Mouse (Mus musculus): ENCODE data around the gene Sphk2. TPM values are rescaled to one million over a fixed set of nuclear protein-coding genes. Genes with fewer than 3 reads are reported as not detected.

The Sphk2 gene
- polyA plus RNA-seq, 1 experiment from 2014 or later = 26.5 TPM

DNA sequence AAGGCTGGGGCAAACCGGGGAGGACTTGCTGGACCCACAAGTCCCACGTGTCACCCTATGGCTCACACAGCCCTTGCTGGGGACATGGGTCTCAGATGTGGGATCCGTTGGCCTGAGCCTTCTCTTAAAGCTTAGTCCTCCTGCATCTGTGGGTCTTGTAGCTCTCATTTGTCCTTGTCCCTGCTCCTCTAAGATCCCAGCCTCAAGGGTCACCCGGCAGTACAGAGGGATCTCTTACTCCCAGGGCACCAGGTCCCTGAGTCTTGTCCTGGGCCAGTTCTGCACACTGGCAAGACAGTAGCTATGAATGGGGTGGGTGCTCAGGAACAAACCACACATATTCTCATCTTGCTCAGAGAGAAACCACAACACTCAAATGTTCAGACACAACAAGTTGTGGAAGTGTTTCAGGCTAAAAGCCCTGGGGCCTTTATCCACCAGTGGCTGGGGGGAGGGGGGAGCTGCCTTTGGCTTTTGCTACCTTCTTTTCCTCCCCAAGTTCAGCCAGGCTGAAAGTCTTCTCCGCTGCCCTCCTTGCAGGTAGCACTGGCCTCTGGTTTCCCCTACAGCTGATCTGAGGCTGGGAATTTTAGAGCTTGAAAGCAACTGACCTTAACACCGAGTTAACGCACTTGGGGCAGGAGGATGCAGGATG, 34.3 kb downstream of the Sphk2 start, which contains the start of gene Ntn5:
Gene Ntn5 (plus strand): TSS at position 627 of the 655 bp plus-strand sequence.
- no peak within 1 kb of the TSS for H3K9ac ChIP-seq
- no peak within 1 kb of the TSS for H3K4me2 ChIP-seq

DNA sequence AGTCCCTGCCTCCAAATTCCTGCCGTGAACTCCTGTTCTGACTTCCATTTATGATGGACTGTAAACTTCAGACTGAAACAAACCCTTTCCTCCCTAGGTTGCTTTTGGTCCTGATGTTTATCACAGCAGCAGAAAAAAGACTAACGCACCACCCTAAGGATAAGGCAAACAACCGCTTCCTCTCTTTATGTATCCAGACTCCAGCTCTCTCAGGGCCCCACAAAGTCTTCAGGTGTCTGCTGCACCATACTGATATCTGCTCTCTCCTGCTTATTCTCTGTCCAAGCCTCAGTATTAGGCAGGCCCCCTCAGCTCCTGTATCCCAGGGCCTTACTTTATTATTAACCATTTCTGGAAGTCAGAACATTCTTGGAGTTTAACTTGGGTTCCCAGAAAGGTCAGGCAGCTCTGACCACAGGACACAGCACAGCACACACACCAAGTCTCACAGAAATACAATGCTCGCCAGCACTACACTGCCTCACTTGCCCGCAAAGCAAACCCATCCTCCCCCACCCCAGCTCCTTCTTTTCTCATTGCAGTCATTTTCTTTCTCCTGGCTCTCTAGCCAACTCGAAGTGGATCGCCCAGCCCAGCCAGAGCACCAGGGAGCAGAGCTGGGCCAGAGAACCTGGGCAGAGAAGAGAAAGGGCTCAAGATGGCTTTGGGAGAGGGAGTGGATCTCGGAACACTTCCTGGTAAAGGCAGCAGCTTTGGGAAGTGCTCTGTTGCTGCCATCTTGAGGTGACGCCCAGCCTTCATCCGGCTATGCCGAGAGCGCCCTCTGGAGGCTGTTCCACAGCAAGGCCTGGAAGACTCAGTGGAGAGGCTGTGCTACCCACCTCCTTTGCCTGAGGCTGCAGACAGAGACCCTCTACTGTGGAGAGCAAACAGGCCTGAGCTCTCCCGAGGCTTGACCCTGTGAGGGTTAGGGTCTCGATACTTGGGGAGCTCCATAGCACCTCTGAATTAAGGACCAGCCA, 35.4 kb downstream of the Sphk2 start:
- Histone ChIP-seq H3K36me3 (no peaks in the 10 kb centered on the region), H3K4me1 (peaks cover 20% of the 10 kb centered on the region), H3K9ac (no peak overlapping the region), H3K4me2 (peak overlapping the region; percentile 44), H3K27ac (peak overlapping the region; percentile 54), H3K9me3 (no peaks in the 10 kb centered on the region), H3K4me3 (no peak overlapping the region), H3K27me3 (no peaks in the 10 kb centered on the region)
- peak; percentile 55; the same call in 1 of the 2 replicates for ATAC-seq (ENCODE audit: borderline replicate concordance, extremely low read depth, low FRiP score, low TSS enrichment)
- whole genome bisulfite sequencing = 27% methylated on average over 14 of the region's 14 CpGs

More for the DNA sequence above, 34.3 kb downstream of the Sphk2 start, which contains the start of gene Ntn5:
- Histone ChIP-seq H3K4me1 (peaks cover 20% of the 10 kb centered on the region), H3K36me3 (no peaks in the 10 kb centered on the region), H3K27me3 (no peaks in the 10 kb centered on the region), H3K4me3 (no peak within 1 kb of the TSS), H3K27ac (no peak within 1 kb of the TSS), H3K9me3 (no peaks in the 10 kb centered on the region)
- WGBS = 79% methylated on average over 7 of the region's 7 CpGs
- ATAC-seq (ENCODE audit: borderline replicate concordance, extremely low read depth, low FRiP score, low TSS enrichment) = no peak

DNA sequence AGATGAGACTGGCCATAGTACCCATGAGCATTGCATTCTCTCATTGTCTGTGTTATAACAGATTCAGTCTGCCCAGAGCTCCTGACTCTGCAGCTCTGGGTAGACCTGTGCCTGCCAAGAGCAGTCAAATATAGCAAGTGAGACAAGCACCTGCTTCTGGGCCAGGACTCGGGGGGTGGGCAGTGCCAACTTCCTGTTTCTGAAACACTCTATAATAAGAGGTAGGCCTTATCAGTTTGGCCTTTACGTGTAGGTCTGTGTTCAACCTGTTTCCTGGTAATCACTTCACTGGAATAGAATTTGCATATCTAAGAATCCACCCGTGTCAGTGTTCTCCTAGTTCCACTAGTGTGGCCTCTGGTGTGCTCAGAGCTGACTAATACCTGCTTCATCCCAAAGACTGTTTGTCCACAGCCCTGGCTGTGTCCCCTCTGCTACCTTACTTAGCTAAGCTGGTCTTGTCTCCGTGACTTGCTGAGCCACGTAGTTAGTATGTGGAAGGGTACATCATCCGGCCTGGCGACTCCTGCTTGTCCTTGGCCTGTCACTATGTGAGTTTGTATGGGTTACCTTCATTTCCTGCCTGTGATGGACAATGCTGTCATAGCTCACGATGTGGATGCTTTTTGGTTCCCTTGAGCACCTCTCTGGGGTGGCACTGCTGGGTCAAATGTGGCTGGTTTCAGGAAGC, 36.6 kb downstream of the Sphk2 start:
- H3K9ac ChIP-seq = no peak overlapping the region
- ATAC-seq (ENCODE audit: borderline replicate concordance, extremely low read depth, low FRiP score, low TSS enrichment) = no peak
- H3K27me3 ChIP-seq = no peaks in the 10 kb centered on the region
- no peak overlapping the region for H3K4me3 ChIP-seq
- WGBS = 66% methylated on average over 8 of the region's 8 CpGs
- H3K4me1 ChIP-seq = peaks cover 20% of the 10 kb centered on the region
- no peak overlapping the region for H3K4me2 ChIP-seq
- no peaks in the 10 kb centered on the region for H3K36me3 ChIP-seq
- H3K9me3 ChIP-seq = no peaks in the 10 kb centered on the region
- peak overlapping the region; percentile 18 for H3K27ac ChIP-seq

DNA sequence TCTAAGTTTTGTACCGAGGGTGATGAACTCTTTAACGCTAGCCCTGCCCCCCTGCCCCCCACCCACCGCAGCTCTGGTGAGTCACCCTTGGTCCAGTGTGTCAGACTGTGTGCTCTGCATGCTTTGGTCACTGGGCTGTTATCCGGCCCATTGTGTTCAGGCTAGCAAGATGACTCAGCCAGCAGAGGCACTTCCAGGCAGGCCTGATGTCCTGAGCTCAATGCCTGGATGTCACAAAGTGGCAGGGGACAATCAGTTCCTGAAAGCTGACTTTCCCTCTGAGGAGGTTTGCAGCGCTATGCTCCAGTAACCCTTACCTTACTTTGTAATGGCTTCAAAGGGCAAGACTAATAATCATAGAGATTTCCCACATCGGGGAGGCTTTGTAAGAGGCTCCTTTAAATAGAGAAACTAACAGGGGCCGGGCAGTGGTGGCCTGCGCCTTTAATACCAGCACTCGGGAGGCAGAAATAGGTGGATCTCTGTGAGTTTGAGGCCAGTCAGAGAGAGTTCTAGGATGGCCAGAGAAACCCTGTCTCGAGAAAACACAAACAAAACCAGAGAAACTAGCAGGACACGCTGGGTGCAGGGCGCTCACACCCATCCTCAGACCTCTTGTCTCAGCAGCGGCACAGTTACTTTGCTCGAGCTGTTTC, 37.7 kb downstream of the Sphk2 start:
- no peak for ATAC-seq (ENCODE audit: borderline replicate concordance, extremely low read depth, low FRiP score, low TSS enrichment)
- WGBS = 63% methylated on average over 14 of the region's 14 CpGs

DNA sequence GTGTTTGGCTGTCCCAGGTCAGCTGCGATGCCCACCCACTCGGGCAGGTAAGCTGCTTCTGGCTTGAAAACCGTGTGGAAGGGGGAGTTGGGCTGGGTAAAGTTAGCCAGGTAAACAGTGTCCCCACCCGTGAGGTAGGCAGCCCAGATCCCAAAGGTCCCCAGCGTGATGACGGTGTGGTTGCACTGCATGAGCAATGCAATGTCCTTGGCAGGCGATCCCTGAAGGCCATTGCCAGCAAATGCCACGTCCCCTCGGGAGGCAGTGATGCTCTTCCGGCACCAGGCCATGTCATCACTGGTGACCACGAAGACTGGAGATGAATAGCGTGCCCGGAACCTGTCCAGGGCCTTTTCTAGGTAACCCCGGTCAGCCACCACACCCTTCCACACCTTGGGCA, 39.3 kb downstream of the Sphk2 start:
- WGBS = 91% methylated on average over 14 of the region's 14 CpGs
- peaks cover 13% of the 10 kb centered on the region; the same call in 1 of the 2 replicates for H3K4me1 ChIP-seq
- no peak for ATAC-seq (ENCODE audit: borderline replicate concordance, extremely low read depth, low FRiP score, low TSS enrichment)

More for the DNA sequence above, 37.7 kb downstream of the Sphk2 start:
- Histone ChIP-seq H3K36me3 (no peaks in the 10 kb centered on the region), H3K27ac (peak overlapping the region; percentile 35), H3K4me2 (no peak overlapping the region), H3K9ac (no peak overlapping the region), H3K4me1 (peaks cover 13% of the 10 kb centered on the region; the same call in 1 of the 2 replicates), H3K9me3 (no peaks in the 10 kb centered on the region), H3K27me3 (no peaks in the 10 kb centered on the region), H3K4me3 (no peak overlapping the region)

DNA sequence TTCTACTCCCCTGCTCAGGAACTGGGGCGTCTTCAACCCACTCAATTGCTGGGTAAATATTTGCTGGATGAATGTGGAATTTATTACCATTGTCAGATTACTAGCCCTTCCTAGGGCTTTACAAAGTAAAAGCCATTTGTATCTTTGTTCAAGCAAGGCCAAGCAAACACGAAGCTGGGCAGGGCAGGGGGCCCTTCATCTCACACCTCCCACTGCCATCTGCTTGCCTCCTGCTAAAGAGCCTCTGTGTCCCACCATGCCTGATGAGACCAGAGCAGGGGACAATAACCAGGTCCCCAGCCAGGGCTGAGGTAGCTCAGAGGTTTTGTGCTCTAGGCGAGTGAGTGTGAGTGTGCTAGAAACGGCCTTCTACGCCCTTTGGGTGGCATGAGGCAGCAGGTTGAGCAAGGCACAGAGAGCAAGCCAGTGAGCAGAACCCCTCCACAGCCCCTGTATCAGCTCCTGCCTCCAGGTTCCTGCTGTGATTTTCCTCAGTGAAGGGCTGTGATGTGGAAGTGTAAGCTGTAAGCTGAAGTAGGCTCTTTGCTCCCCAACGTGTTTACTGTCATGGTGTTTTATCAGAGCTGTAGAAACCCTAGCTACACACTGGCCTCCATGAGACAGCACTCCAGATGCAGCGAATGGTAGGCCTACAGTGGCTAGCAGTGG, 40.0 kb downstream of the Sphk2 start:
- H3K27ac ChIP-seq = no peak overlapping the region
- 46% methylated on average over 7 of the region's 7 CpGs for WGBS
- no peak overlapping the region for H3K9ac ChIP-seq
- H3K4me3 ChIP-seq = no peak overlapping the region
- ATAC-seq (ENCODE audit: borderline replicate concordance, extremely low read depth, low FRiP score, low TSS enrichment) = no peak
- no peaks in the 10 kb centered on the region for H3K27me3 ChIP-seq
- no peak overlapping the region for H3K4me2 ChIP-seq
- peaks cover 13% of the 10 kb centered on the region; the same call in 1 of the 2 replicates for H3K4me1 ChIP-seq
- H3K36me3 ChIP-seq = no peaks in the 10 kb centered on the region
- H3K9me3 ChIP-seq = no peaks in the 10 kb centered on the region

More for the DNA sequence above, 39.3 kb downstream of the Sphk2 start:
- Histone ChIP-seq H3K36me3 (no peaks in the 10 kb centered on the region), H3K4me3 (no peak overlapping the region), H3K4me2 (no peak overlapping the region), H3K9me3 (no peaks in the 10 kb centered on the region), H3K27ac (no peak overlapping the region), H3K9ac (no peak overlapping the region), H3K27me3 (no peaks in the 10 kb centered on the region)

DNA sequence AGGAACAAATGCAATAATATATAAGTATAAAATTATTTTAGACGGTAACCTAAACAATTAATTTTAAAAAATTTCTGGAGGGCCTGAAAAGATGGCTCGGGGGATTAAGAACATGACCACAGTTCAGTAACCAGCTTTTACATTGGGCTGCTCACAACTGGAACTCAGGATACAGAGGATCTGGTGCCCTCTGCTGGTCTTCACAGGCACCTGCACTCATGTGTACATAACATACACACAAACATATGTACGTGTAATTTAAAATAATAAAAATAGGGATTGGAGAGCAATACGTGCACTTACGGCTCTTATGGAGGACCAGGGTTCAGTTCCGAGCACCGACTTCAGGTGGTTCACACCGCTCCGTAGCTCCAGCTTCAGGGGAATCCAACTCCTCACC, 48.9 kb downstream of the Sphk2 start:
- no peak overlapping the region for H3K4me2 ChIP-seq
- no peak overlapping the region for H3K27ac ChIP-seq
- H3K4me1 ChIP-seq = peaks cover 20% of the 10 kb centered on the region
- ATAC-seq (ENCODE audit: borderline replicate concordance, extremely low read depth, low FRiP score, low TSS enrichment) = no peak
- no peaks in the 10 kb centered on the region for H3K36me3 ChIP-seq
- 95% methylated on average over 9 of the region's 9 CpGs for WGBS
- no peak overlapping the region for H3K4me3 ChIP-seq
- no peak overlapping the region for H3K9ac ChIP-seq
- no peaks in the 10 kb centered on the region for H3K27me3 ChIP-seq
- no peaks in the 10 kb centered on the region for H3K9me3 ChIP-seq

DNA sequence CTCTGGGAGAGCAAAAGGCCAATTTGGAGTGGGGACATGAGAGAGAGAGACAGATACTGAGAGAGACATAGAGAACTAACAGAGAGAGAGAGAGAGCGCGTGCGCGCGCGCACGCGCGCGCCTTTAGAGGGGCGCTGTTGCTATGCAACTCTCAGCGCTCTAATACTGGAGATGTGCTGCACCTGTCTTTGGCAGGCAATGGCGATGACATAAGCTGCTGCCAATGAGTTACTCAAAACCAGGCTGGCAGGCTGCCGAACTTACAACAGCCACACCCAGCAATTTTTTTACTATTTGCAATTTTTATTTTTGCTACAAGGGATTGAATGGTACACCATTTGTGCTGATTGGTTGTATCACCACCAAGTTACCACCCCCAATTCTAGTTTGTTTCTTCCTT, 50.0 kb downstream of the Sphk2 start:
- Histone ChIP-seq H3K4me2 (no peak overlapping the region), H3K9ac (no peak overlapping the region), H3K27me3 (no peaks in the 10 kb centered on the region), H3K36me3 (no peaks in the 10 kb centered on the region), H3K9me3 (no peaks in the 10 kb centered on the region), H3K27ac (no peak overlapping the region), H3K4me3 (no peak overlapping the region), H3K4me1 (peaks cover 20% of the 10 kb centered on the region)
- WGBS = 63% methylated on average over 14 of the region's 14 CpGs
- ATAC-seq (ENCODE audit: borderline replicate concordance, extremely low read depth, low FRiP score, low TSS enrichment) = no peak

DNA sequence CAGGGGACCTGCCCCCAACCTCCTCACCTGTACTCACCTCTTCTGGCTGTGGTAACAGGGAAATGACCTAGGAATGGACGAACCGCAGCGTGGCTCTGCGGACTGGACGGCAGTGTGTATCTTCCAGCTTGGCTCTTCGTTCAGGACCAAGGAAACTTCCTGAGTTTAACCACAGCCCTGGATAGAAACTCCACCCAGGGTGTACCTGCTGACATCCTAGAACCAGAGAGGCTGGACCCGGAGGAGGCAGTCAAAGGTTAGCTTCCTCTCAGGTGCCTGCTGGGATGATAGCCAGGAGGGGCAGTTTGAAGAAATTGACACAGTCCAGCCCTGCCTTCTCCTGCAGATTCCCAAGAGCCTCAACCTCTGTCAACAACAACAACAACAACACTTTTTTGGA, 51.6 kb downstream of the Sphk2 start, which contains the start of gene Fut2:
Gene Fut2 (minus strand): TSS at position 234 of the 400 bp plus-strand sequence.
- Histone ChIP-seq H3K4me1 (peaks cover 20% of the 10 kb centered on the region), H3K9ac (no peak within 1 kb of the TSS), H3K27ac (no peak within 1 kb of the TSS), H3K9me3 (no peaks in the 10 kb centered on the region), H3K4me3 (no peak within 1 kb of the TSS), H3K4me2 (peak within 1 kb of the TSS; percentile 11; the same call in 1 of the 2 replicates), H3K36me3 (no peaks in the 10 kb centered on the region), H3K27me3 (no peaks in the 10 kb centered on the region)
- no peak for ATAC-seq (ENCODE audit: borderline replicate concordance, extremely low read depth, low FRiP score, low TSS enrichment)
- WGBS = 78% methylated on average over 7 of the region's 7 CpGs

DNA sequence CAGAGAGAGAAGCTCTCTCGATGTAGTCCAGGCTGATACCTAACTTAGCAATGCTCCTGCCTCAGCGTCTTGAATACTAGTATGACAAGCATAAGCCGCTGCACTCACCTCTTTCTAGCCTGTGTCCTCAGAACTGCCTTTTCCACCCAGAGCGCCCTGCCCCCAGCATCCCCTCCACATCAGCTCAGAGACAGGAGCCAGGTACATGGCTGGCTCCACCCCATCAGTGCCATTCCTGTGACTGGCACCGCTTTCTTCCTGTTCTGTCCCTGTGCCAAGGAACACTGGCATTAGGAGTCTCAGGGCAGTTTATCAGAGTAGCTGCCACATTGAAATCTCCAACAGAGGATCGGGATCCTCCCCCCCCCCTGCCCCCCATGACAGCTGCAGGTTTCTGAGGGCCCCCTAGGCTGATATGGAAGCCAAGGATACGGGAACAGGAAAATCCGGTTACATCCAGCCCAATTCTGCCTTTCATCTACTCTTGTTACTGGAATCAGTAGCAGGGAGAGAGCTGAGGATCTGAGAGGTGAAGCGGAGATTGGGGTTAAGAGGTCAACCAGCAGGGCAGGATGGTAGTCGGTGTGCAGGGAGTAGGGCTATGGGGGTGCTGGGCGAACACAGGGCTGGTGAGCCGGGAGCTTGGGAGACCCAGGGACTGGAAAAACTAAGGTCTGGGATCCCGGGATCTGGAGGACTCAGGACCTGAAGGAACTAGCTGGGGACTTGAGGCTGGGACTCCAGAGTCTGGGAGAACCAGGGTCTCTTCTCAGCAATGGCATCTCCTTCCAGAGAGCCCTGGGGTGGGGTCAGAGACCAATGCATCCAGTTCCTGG, 52.3 kb downstream of the Sphk2 start:
- Histone ChIP-seq H3K4me3 (no peak overlapping the region), H3K9ac (no peak overlapping the region), H3K9me3 (no peaks in the 10 kb centered on the region), H3K27me3 (no peaks in the 10 kb centered on the region), H3K36me3 (no peaks in the 10 kb centered on the region), H3K4me1 (peaks cover 20% of the 10 kb centered on the region), H3K4me2 (peak overlapping the region; percentile 11; the same call in 1 of the 2 replicates), H3K27ac (no peak overlapping the region)
- 0 out of 2 replicates have a peak, but pooled peaks have one; percentile 27 for ATAC-seq (ENCODE audit: borderline replicate concordance, extremely low read depth, low FRiP score, low TSS enrichment)
- 36% methylated on average over 13 of the region's 13 CpGs for WGBS
